Mouse (Mus musculus): ENCODE results near the gene Nckap1l. TPM values are rescaled to one million over a fixed set of nuclear protein-coding genes. Genes with fewer than 3 reads are reported as not detected.

Gene Nckap1l
- total RNA-seq, 1 experiment from 2014 or later = 272 TPM

DNA sequence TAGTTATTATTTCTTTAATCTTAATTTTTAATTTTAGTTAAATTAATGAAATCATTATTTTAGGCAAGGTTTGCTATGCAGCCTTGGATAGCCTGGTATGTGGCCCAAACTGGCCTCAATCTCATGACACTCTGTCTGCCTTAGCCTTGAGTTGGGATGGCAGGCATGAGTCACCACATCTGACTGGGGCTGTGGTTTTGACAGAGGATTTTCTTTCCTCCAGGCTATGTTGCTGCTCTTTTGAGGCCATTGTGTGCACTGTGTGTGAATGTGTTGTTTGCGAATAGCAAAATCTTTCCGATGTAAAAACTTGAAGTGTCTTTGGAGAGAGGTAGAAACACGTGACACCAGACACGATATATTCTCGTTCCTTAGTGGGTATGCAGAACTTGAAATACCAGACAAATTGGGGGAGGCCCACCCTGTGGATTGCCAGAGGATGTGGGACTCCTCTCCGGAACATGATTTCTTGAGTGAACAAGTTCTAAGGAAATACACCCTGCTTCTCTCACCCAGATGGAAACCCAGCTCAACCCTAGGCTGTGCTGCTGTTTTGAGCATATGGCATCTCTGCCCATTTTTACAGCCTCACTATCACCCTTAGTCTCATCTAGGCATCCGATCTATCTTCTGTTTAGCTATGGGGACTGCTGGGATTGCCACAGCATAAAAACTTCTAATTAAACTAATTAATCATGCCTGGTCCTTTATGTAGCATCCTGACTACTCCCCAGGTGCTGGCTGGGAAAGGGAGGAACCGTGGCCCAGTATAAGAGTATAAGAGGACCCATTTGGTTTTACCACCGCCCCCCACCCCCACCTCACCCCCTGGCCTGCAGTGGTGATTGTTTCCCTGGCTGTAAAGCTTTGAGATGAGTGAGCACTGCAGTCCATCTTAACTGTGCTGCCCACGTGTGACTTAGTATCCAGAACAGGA, 42.9 kb downstream of the Nckap1l start:
- ATAC-seq (replicated peaks; ENCODE audit: insufficient number of reproducible peaks, low FRiP score, low TSS enrichment, poor library complexity, severe bottlenecking) = no peak

DNA sequence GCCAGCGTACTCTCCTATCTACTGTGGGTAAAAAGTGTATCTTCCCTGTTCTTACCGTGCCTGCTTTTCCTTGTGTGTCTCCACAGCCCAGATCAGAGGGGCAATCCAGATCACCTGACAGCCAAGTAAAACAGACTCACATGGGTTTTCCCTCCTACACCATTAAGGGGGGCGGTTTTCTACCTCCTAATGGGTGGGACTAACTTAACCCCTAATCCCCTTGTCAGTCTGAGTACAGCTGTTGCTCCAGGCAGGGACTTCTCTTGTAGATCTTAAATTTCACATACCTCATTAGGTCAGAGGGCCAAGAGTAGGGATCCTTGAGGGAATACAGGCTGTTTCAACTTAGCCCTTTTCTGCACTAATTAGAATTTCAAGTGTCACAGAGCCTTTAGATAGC, 44.6 kb downstream of the Nckap1l start:
- no peak for ATAC-seq (replicated peaks; ENCODE audit: insufficient number of reproducible peaks, low FRiP score, low TSS enrichment, poor library complexity, severe bottlenecking)

DNA sequence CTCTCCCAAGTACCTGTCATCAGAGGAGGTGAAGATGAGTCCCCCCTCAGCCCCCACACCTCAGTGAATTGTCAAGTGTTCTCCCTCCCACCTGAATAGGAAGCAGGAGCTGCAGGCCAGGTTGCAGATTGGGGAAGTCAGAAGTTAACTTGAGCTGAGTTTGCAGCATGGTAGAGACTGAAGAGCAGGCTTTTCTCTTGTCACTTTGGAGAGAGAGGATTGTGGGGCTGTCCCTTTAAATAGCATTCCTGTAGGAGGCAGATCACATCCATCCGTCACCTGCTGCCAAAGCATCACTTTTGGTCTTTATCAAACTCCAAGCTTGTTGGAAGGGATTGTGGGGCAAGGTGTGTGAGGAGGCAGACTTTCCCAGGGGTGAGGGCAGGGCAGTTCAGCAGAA, 47.1 kb downstream of the Nckap1l start:
- no peak for ATAC-seq (replicated peaks; ENCODE audit: insufficient number of reproducible peaks, low FRiP score, low TSS enrichment, poor library complexity, severe bottlenecking)

DNA sequence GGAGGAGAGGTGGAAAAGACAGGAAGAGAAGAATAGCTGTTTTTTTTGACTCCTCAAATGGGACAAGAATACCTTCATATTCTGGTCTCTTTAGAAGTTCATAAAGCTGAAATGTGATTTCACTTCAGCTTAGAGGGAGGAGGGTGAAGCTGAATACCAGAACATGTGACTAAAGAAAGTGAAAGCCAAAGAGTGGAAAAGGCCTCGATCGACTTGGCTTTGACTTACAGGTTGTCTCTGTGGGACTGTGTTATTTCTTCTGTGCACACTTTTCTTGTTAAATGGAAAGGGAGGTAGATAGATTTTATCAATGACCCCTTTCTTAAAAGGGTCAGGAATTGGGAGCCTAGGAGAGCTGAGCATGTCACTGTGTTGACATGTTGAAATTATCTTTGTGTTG, 47.6 kb downstream of the Nckap1l start:
- no peak for ATAC-seq (replicated peaks; ENCODE audit: insufficient number of reproducible peaks, low FRiP score, low TSS enrichment, poor library complexity, severe bottlenecking)

DNA sequence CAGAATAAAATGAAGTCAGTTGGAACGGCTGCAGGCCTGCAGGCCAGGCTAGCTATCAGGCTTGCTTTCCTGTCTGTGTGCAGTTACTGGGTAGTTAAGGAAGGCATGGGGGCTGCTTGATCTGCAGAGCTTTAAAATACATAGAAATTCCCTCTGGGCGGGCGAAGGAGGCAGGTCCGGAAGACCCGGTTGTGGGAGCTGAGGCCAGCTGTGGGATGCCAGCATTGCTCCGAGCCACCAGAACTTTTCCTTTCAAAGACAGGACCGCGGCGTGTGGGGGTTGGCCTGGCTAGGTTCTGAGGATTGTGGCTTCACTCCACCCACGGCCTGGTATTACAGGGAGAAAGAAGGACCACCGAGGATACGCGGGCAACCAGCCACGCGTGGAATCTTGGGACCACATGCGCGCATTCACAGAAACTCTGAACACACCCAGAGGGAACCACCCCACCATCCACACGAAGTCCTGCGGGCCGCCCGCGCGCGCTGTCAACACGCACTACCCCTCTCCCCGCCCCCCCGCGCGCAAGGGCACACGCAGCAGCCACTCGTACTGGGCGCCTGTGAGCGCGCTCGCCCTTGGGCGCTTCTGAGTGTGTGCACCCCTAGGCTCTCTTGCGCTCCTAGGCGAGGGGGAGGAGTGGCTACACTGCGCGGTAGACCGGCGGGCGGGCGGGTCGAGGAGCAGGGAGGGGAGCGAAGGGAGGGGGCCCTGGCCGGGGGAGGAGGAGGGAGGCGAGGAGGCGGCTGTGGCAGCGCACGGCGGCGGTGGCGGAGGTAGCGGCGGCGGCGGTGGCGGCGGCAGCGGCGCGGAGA, 49.0 kb downstream of the Nckap1l start, which contains the start of gene Pde1b:
Gene Pde1b, plus strand, starts transcription at position 600 of the 816 bp plus-strand sequence.
- ATAC-seq (replicated peaks; ENCODE audit: insufficient number of reproducible peaks, low FRiP score, low TSS enrichment, poor library complexity, severe bottlenecking) = peak; percentile 40; the same call in 1 of the 2 replicates

DNA sequence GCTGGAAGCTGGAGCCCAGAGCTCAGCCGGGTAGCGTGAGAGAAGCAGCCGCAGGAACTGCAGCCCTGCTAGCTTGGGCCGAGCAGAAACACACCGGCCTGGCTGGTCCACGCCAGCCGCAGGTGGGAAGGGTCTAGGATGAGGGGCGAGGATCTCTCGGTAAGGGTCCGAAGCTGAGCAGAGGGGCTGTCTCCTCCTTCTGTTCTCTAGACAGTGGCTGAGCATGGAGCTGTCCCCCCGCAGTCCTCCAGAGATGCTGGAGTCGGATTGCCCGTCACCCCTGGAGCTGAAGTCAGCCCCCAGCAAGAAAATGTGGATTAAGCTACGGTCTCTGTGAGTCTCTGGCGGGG, 49.6 kb downstream of the Nckap1l start:
- ATAC-seq (replicated peaks; ENCODE audit: insufficient number of reproducible peaks, low FRiP score, low TSS enrichment, poor library complexity, severe bottlenecking) = no peak

DNA sequence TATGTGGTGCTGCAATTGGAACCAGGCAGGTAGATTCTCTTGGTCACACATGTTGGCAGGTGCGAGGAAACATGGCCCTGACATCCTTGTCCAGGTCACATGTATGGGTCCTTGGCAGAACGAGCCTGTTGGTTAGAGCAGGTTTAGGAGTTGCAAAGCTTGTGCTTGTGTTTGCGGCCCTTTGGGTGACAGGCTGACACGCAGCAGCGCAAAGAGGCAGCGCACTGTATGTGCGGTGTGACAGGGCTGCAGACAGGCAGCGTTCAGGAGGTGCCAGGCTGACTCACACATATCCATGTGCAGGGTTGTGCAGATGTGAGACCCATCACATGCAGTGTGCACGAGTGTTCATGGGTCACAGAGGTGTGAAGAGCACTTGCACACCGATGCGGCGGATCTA, 50.1 kb downstream of the Nckap1l start:
- ATAC-seq (replicated peaks; ENCODE audit: insufficient number of reproducible peaks, low FRiP score, low TSS enrichment, poor library complexity, severe bottlenecking) = 0 out of 2 replicates have a peak, but pooled peaks have one; percentile 14

DNA sequence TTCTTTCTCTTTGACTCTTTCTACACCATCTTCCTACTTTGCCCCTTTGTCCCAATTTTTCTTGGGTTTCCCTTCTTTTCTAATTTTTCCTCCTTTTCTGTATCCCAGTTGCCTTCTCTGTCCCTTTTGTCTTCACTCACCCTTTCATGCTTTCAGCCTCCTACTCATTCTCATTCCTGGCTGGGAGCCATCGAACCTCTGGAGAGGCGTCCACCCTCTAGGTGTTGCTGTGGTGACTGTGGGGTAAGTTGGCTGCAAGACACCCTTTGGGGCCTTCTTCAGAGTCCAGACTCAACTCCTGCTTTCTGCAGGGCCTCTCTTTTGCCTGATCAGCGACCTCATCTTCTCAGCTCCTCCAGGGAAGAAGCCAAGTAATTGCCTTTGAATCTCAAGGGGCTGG, 55.7 kb downstream of the Nckap1l start:
- no peak for ATAC-seq (replicated peaks; ENCODE audit: insufficient number of reproducible peaks, low FRiP score, low TSS enrichment, poor library complexity, severe bottlenecking)

DNA sequence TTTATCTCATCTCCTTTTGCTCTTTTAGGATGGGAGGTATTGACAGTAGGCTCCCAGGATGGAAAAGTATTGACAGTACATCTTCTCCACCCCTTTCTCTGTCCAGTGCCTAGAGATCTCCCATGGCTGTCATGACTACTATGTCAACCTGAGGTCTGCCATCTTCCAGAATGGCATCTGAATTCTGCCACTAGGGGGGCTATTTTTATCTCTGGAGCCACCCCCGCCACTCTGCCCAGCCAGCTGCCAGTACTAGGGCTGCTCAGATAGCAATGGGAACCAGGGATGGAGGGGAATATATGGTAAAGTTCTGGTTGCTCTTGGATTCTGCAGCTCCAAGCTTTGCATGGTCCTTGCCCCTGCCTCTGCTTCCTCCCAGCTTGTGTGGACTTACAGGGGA, 58.1 kb downstream of the Nckap1l start:
- no peak for ATAC-seq (replicated peaks; ENCODE audit: insufficient number of reproducible peaks, low FRiP score, low TSS enrichment, poor library complexity, severe bottlenecking)

DNA sequence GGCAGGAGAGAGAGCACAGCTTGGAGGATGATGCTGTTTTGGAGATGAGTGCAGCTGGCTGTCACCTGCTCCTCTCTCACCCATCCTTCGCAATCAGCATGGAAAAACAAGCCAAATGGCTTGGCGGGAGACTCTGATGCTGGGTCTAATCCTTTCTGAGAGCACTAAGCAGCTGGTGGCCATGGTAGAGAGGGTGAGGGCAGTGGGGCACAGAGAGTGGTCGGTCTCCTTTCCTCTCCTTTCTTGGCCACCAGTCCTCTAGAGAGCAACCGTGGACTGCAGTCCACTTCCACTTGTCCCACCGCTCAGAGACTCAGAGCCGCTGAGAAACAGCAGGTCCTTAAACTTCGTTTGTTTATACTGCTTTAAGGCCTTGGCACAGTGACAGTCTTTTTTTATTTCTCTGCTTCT, 60.0 kb downstream of the Nckap1l start:
- no peak for ATAC-seq (replicated peaks; ENCODE audit: insufficient number of reproducible peaks, low FRiP score, low TSS enrichment, poor library complexity, severe bottlenecking)

DNA sequence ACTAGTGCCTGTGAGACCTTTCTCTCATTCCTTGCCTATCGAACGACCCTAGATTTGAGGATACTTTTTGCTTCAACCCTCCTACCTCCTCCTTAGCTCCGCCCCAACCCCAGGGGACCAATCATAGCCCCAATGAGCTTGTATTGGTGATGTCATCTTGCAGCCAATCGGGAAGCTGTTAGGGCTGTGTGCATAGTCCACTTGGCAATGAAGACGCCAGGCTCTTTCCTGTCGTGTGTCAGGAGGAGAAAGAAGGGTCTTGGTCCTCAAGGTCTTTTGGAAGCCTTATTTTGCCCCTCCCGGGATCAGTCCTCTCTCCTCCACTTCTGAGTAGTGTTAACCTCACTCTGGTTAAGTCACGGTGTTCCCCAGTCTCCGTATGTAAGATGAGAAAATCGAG, 60.5 kb downstream of the Nckap1l start:
- 0 out of 2 replicates have a peak, but pooled peaks have one; percentile 45 for ATAC-seq (replicated peaks; ENCODE audit: insufficient number of reproducible peaks, low FRiP score, low TSS enrichment, poor library complexity, severe bottlenecking)

DNA sequence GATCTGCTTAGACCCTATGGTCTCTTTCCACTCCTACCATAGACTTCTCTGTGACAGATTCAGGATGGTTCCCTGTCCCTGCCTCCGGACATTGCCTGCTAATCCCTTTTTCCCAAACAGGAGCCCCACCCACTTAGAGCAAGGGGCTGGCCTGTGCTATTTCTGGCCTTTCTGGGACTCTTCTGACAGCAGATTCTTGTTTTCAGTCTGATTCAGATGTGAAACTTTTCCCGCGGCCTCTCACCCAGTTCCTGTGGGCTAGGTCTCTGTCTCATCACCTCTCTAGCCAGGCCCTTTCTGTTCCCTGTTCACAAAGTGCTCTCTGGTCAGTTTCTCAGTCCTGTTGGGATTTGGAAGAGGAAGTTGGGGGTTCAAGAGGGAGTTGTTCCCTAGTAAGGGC, 61.3 kb downstream of the Nckap1l start:
- ATAC-seq (replicated peaks; ENCODE audit: insufficient number of reproducible peaks, low FRiP score, low TSS enrichment, poor library complexity, severe bottlenecking) = no peak

DNA sequence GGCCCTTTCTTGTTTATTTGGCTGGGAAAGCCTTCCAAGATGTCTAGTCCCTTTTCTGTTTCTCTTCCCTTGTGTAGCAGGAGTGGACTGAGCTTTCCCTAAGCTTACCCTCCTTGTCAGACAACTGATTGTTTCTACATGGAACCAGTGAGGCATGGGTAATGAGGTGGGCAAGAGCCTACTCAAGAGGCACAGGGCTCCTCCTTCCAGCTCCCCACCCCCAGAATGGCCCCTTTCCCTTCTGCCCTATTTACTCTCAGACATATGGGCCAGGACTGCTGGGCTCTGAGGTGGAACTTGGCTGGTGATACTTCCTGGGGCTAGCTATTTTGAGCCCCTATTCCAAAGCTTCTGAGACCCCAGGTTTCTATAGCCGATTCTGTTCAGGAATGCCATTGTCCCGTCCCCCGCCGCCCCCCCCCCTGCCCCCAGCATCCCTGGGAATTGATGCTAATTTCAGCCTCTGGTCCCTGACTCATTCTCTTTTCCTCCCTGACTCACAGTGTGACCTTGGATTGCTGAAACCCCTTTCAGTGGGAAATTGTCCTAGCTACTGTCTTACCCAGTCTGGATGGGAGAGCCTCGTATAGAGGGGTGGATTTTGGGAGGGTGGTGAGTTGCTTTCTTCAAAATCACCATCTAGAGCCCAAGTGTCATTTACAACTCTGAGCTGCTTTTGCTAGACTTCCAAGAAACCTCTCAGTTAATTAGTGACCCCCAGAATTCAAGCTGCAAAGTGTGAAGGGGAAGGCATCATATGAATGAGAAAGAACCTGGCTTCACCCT, 65.2 kb downstream of the Nckap1l start:
- no peak for ATAC-seq (replicated peaks; ENCODE audit: insufficient number of reproducible peaks, low FRiP score, low TSS enrichment, poor library complexity, severe bottlenecking)

DNA sequence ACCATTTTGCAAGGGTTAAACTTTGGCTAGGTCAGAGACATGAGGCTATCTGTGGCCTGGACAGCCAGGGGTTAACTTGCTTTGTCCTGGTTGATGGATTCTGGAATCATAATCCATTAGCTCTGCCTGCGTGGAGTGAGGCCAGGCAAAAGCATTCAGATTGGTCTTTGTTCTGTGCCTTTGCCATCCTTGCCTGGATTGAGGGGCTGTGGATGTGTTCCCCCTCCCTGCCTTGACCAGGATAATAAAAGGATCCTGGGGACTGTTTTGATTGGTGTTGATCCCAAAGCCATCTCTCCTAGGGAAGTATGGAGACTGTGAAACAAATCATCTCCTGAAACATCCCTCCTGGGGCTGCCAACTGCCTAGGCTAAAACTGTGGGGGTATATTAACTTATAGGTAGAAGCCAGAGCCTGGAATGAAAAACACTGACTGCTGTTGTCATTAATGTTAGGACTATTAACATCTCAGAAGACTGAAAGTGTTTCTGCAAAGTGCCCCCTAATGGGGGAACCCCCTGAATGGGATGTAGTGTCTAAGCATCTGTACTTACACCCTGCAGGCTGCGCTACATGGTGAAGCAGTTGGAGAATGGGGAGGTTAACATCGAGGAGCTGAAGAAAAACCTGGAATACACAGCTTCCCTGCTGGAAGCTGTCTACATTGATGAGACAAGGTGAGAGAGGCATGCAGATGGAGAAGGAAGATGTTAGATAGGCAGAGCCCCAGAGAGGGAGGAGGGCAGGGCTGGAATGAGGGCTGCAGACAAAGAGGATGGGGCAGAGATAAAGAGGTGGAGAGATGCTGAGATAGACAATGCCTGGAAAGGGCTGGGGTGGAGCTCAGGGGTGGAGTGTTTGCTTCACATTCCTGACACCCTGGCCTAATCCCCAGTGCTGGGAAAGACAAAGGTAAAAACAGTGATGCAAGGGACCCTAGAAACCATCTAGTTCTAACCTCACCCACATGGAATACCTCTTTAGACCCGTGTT, 66.1 kb downstream of the Nckap1l start:
- no peak for ATAC-seq (replicated peaks; ENCODE audit: insufficient number of reproducible peaks, low FRiP score, low TSS enrichment, poor library complexity, severe bottlenecking)

DNA sequence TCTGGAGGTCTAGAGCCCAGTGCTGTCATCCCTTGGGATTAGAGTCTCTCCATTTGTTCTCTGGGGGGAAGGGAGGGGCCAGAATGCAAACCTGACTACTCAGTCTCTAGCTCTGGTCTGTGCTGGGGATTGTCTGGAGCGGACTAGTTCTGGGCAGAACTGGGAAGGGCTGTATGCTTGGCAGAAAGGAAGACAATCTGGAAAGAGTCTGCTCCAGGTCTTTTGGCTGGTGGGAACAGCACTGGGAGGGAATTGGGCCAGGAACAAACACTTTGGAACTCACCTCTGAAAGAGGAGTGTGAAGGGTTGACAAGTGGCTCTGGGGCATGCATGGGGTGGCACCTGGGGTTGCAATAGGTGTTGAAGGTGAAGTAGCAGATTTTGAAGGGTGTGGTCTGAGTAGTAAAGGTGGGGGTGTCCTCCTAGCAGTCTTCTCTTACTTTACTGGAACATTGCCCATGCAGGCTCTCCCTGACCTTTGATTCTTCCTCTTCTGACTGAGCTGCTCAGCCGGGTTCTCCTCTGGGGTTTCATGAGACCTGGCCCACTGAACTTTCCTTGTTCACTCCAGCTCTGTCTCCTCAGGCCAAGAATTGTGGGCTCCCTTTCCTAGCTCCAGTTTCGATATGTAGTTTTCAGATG, 69.0 kb downstream of the Nckap1l start:
- no peak for ATAC-seq (replicated peaks; ENCODE audit: insufficient number of reproducible peaks, low FRiP score, low TSS enrichment, poor library complexity, severe bottlenecking)

DNA sequence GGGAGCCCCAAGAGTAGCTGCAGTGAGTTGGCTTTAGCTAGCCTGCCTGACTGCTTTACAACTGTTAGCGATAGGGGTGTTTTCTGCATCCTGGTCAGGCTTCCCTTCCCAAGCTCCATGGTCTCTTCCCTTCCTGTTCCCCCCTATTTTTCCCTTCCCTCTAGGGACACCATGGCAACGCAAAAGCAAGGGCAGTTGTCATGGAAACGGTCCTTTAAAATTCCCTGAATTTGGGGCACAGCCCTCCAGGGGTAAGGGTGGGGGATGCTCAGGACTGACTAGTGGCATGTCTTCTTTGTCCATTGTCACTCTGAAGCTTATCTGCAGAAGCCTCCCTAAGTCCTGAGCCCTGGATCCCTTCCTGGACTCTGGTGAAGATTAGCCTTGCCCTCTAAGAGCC, 69.6 kb downstream of the Nckap1l start:
- no peak for ATAC-seq (replicated peaks; ENCODE audit: insufficient number of reproducible peaks, low FRiP score, low TSS enrichment, poor library complexity, severe bottlenecking)

DNA sequence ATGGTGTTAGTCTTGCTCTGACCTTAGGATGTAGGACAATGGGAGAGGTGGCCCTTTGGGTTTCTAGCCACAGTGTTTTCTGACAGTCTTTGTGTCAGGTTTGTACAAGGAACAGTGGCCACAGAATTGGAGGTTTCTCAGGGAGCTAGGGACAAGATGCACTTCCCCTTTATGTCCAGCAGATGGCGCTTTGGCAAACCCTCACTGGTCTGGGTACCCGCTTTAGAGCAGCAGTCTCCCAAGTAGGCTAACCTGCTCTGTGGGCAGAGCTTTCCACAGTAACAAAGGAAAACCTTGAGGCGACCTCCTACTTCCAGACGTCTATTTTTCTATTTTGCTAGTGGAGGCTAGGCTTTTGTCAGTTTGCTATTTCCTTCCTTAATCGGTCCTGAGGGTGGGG, 76.8 kb downstream of the Nckap1l start:
- 0 out of 2 replicates have a peak, but pooled peaks have one; percentile 51 for ATAC-seq (replicated peaks; ENCODE audit: insufficient number of reproducible peaks, low FRiP score, low TSS enrichment, poor library complexity, severe bottlenecking)

Data from monocyte, adult 5-6 weeks (primary cell).